Mouse (Mus musculus) left cerebral cortex, postnatal 25 days (tissue): ENCODE results near the gene Pde4dip. TPM values are rescaled to one million over a fixed set of nuclear protein-coding genes. Genes with fewer than 3 reads are reported as not detected.

Source experiments
- DNase-seq, 2 experiments: peaks; one replicate each; pipeline ENCODE4 v3.0.0; 2022; ENCODE audit warnings: low spot score in 2 of 2, mixed read lengths in 1 of 2
- intact Hi-C: fragments of 180-260 bp; cut with DNase I; formaldehyde crosslinking; loops from one replicate; pipeline ENCODE4 v1.15.1; 2025
- total RNA-seq, 2 experiments: library from RNA; stranded (reverse); gene quantifications; 2 replicates each; pipeline ENCODE4 v1.2.3; 2021

Pde4dip gene
- total RNA-seq = 100 to 1,000 TPM; 246 to 251 TPM

GRCm38 (mm10) chr3:97888168-97888901, at the start of gene Pde4dip:
Pde4dip (minus strand) TSS chr3:97888707.
- DNase-seq = peak; percentile 72 to 87
- intact Hi-C loops = loop anchor here (5.0 kb wide), 1 partner anchor 121 kb away; no protein-coding TSS in a partner anchor

- DNase-seq = no peak
- intact Hi-C loops = no loop called here
Observed at GRCm38 (mm10) chr3:97937945-97938266, 49.4 kb upstream of the Pde4dip start.

GRCm38 (mm10) chr3:97937068-97937944, 48.8 kb upstream of the Pde4dip start:
- intact Hi-C loops = no loop called here
- no peak for DNase-seq

- DNase-seq = no peak
- intact Hi-C loops = no loop called here
Observed at GRCm38 (mm10) chr3:97934331-97935300, 46.1 kb upstream of the Pde4dip start.

- no peak for DNase-seq
- intact Hi-C loops = no loop called here
Observed at GRCm38 (mm10) chr3:97933811-97934210, 45.3 kb upstream of the Pde4dip start.

- intact Hi-C loops = no loop called here
- peak in 1 of 2 experiments; percentile 17 for DNase-seq
Observed at GRCm38 (mm10) chr3:97933251-97933650, 44.7 kb upstream of the Pde4dip start.

GRCm38 (mm10) chr3:97932771-97933170, 44.3 kb upstream of the Pde4dip start:
- DNase-seq = no peak
- intact Hi-C loops = no loop called here

- intact Hi-C loops = no loop called here
- DNase-seq = no peak
Observed at GRCm38 (mm10) chr3:97932131-97932530, 43.6 kb upstream of the Pde4dip start.

- DNase-seq = peak; percentile 46 to 88
- intact Hi-C loops = no loop called here
Observed at GRCm38 (mm10) chr3:97931310-97931885, 42.9 kb upstream of the Pde4dip start.

- no peak for DNase-seq
- intact Hi-C loops = no loop called here
Observed at GRCm38 (mm10) chr3:97930787-97931158, 42.3 kb upstream of the Pde4dip start.

- intact Hi-C loops = no loop called here
- peak in 1 of 2 experiments; percentile 33 for DNase-seq
Observed at GRCm38 (mm10) chr3:97930141-97930786, 41.8 kb upstream of the Pde4dip start.

GRCm38 (mm10) chr3:97928968-97929858, 40.7 kb upstream of the Pde4dip start:
- DNase-seq = peak; percentile 82 to 90
- intact Hi-C loops = loop anchor here (1.0 to 10.0 kb wide), 4 partner anchors 176 to 496 kb away; no protein-coding TSS in a partner anchor

- DNase-seq = no peak
- intact Hi-C loops = loop anchor here (5.0 to 10.0 kb wide), 3 partner anchors 177 to 497 kb away; no protein-coding TSS in a partner anchor
Observed at GRCm38 (mm10) chr3:97927322-97927721, 38.8 kb upstream of the Pde4dip start.

- intact Hi-C loops = loop anchor here (5.0 to 10.0 kb wide), 3 partner anchors 180 to 500 kb away; no protein-coding TSS in a partner anchor
- peak in 1 of 2 experiments; percentile 75 for DNase-seq
Observed at GRCm38 (mm10) chr3:97925246-97925645, 36.7 kb upstream of the Pde4dip start.

GRCm38 (mm10) chr3:97918885-97919550, 30.5 kb upstream of the Pde4dip start:
- DNase-seq = no peak
- intact Hi-C loops = no loop called here

GRCm38 (mm10) chr3:97915081-97915480, 26.6 kb upstream of the Pde4dip start:
- no peak for DNase-seq
- intact Hi-C loops = no loop called here

- DNase-seq = no peak
- intact Hi-C loops = no loop called here
Observed at GRCm38 (mm10) chr3:97911093-97911492, 22.6 kb upstream of the Pde4dip start.
